Mouse (Mus musculus): ENCODE measurements around the gene Psen2. TPM values are rescaled to one million over a fixed set of nuclear protein-coding genes. Genes with fewer than 3 reads are reported as not detected.

Psen2 gene
- total RNA-seq (2021), result 10 to 100 TPM; 21.7 to 25.0 TPM
- long read RNA-seq, experiment 1, transcript Psen2-205 (11 exons, 1,997 nt), result major isoform, 10 of 15 reads
- long read RNA-seq, experiment 1, partial matches to known transcripts, result 2 of 15 reads
- long read RNA-seq, experiment 1, other reads (novel, unspliced or antisense), result 2 of 15 reads
- long read RNA-seq, experiment 2, partial matches to known transcripts, result 3 of 10 reads
- long read RNA-seq, experiment 2, other reads (novel, unspliced or antisense), result 3 of 10 reads

- DNase-seq (ENCODE audit: low spot score in 2 of 2), result no peak
These were observed at the start of gene Psen2 for GRCm38 (mm10) chr1:180263364-180263997. Psen2 (minus strand) TSS chr1:180263438.

GRCm38 (mm10) chr1:180312792-180313311 lies 49.6 kb upstream of the Psen2 start:
- DNase-seq (ENCODE audit: low spot score in 2 of 2), result peak; percentile 24 to 26

GRCm38 (mm10) chr1:180312286-180312685 lies 49.0 kb upstream of the Psen2 start:
- no peak for DNase-seq (ENCODE audit: low spot score in 2 of 2)

GRCm38 (mm10) chr1:180308897-180309296 lies 45.7 kb upstream of the Psen2 start:
- no peak for DNase-seq (ENCODE audit: low spot score in 2 of 2)

GRCm38 (mm10) chr1:180307661-180308060 lies 44.4 kb upstream of the Psen2 start:
- DNase-seq (ENCODE audit: low spot score in 2 of 2), result no peak

GRCm38 (mm10) chr1:180306889-180307288 lies 43.7 kb upstream of the Psen2 start:
- no peak for DNase-seq (ENCODE audit: low spot score in 2 of 2)

GRCm38 (mm10) chr1:180303600-180303999 lies 40.4 kb upstream of the Psen2 start:
- DNase-seq (ENCODE audit: low spot score in 2 of 2), result no peak

GRCm38 (mm10) chr1:180302253-180303120 lies 39.2 kb upstream of the Psen2 start:
- DNase-seq (ENCODE audit: low spot score in 2 of 2), result no peak

- no peak for DNase-seq (ENCODE audit: low spot score in 2 of 2)
These were observed 37.8 kb upstream of the Psen2 start for GRCm38 (mm10) chr1:180300997-180301396.

- no peak for DNase-seq (ENCODE audit: low spot score in 2 of 2)
These were observed 37.1 kb upstream of the Psen2 start for GRCm38 (mm10) chr1:180300292-180300691.

GRCm38 (mm10) chr1:180299697-180300096 lies 36.5 kb upstream of the Psen2 start:
- no peak for DNase-seq (ENCODE audit: low spot score in 2 of 2)

- DNase-seq (ENCODE audit: low spot score in 2 of 2), result no peak
These were observed 32.9 kb upstream of the Psen2 start for GRCm38 (mm10) chr1:180296088-180296487.

GRCm38 (mm10) chr1:180290358-180290757 lies 27.1 kb upstream of the Psen2 start:
- no peak for DNase-seq (ENCODE audit: low spot score in 2 of 2)

GRCm38 (mm10) chr1:180289788-180290187 lies 26.6 kb upstream of the Psen2 start:
- no peak for DNase-seq (ENCODE audit: low spot score in 2 of 2)

- no peak for DNase-seq (ENCODE audit: low spot score in 2 of 2)
These were observed 25.7 kb upstream of the Psen2 start for GRCm38 (mm10) chr1:180288872-180289468.

- DNase-seq (ENCODE audit: low spot score in 2 of 2), result no peak
These were observed 25.0 kb upstream of the Psen2 start for GRCm38 (mm10) chr1:180288227-180288626.

- no peak for DNase-seq (ENCODE audit: low spot score in 2 of 2)
These were observed 23.0 kb upstream of the Psen2 start for GRCm38 (mm10) chr1:180286081-180286831.

GRCm38 (mm10) chr1:180283813-180284768 lies 20.9 kb upstream of the Psen2 start:
- no peak for DNase-seq (ENCODE audit: low spot score in 2 of 2)

GRCm38 (mm10) chr1:180282581-180282980 lies 19.3 kb upstream of the Psen2 start:
- DNase-seq (ENCODE audit: low spot score in 2 of 2), result no peak
